Mouse (Mus musculus) large intestine, adult 2 months (tissue): ENCODE results near the gene Cdhr4. TPM values are rescaled to one million over a fixed set of nuclear protein-coding genes. Genes with fewer than 3 reads are reported as not detected.

Experiments used
- DNase-seq: peaks from one replicate; pipeline ENCODE4 v3.0.0-alpha.2; 2012; ENCODE audit warnings: low read depth, low spot score
- WGBS: fragments of 180-500 bp; shearing (Covaris S2); methylation state at CpG from one replicate; pipeline ENCODE4 v1.1.7; 2018; 5-methylcytosine and 5-hydroxymethylcytosine counted together
- polyA plus RNA-seq: library from polyadenylated mRNA; depleted of rRNA; stranded (reverse); fragments of >200 nt; gene quantifications from 2 replicates; pipeline ENCODE4 v1.2.3, GENCODE M21; 2012; rRNA removed

The Cdhr4 gene
- polyA plus RNA-seq: 1.0 and 1.7 TPM in 2 replicates

- WGBS: 73% methylated on average over 2 of the region's 2 CpGs
- no peak for DNase-seq
These were observed at the start of gene Cdhr4 for GRCm38 (mm10) chr9:107992197-107992596. Gene Cdhr4, plus strand, starts transcription at chr9:107992497.

- DNase-seq: no peak
- WGBS: 80% methylated on average over 31 of the region's 31 CpGs
These were observed 44.8 kb upstream of the Cdhr4 start for GRCm38 (mm10) chr9:107947241-107948194.

GRCm38 (mm10) chr9:107949184-107949921 is 42.9 kb upstream of the Cdhr4 start:
- 74% methylated on average over 13 of the region's 13 CpGs for WGBS

GRCm38 (mm10) chr9:107949922-107950235 is 42.4 kb upstream of the Cdhr4 start, which contains the start of gene Traip:
Gene Traip, plus strand, starts transcription at chr9:107950136.
- no peak for DNase-seq
- 88% methylated on average over 10 of the region's 10 CpGs for WGBS

More at GRCm38 (mm10) chr9:107949184-107949921, 42.9 kb upstream of the Cdhr4 start:
- no peak for DNase-seq

- WGBS: 12% methylated on average over 45 of the region's 45 CpGs
- peak; percentile 66 for DNase-seq
These were observed 41.6 kb upstream of the Cdhr4 start for GRCm38 (mm10) chr9:107950460-107951355.

- WGBS: 70% methylated on average over 6 of the region's 6 CpGs
- no peak for DNase-seq
These were observed 36.5 kb upstream of the Cdhr4 start for GRCm38 (mm10) chr9:107955613-107956289.

- WGBS: 65% methylated on average over 6 of the region's 6 CpGs
- DNase-seq: no peak
These were observed 35.2 kb upstream of the Cdhr4 start for GRCm38 (mm10) chr9:107957141-107957540.

GRCm38 (mm10) chr9:107959896-107960295 is 32.4 kb upstream of the Cdhr4 start:
- DNase-seq: no peak
- 75% methylated on average over 6 of the region's 6 CpGs for WGBS

- 82% methylated on average over 4 of the region's 4 CpGs for WGBS
- DNase-seq: no peak
These were observed 31.4 kb upstream of the Cdhr4 start for GRCm38 (mm10) chr9:107960928-107961327.

- WGBS: 90% methylated on average over 10 of the region's 10 CpGs
- no peak for DNase-seq
These were observed 30.9 kb upstream of the Cdhr4 start for GRCm38 (mm10) chr9:107961351-107961762.

- WGBS: 61% methylated on average over 5 of the region's 5 CpGs
- no peak for DNase-seq
These were observed 30.4 kb upstream of the Cdhr4 start for GRCm38 (mm10) chr9:107961881-107962280.

GRCm38 (mm10) chr9:107962916-107963315 is 29.4 kb upstream of the Cdhr4 start:
- no peak for DNase-seq
- 97% methylated on average over 9 of the region's 9 CpGs for WGBS

- WGBS: 17% methylated on average over 5 of the region's 5 CpGs
- peak; percentile 69 for DNase-seq
These were observed 28.6 kb upstream of the Cdhr4 start for GRCm38 (mm10) chr9:107963700-107964099.

GRCm38 (mm10) chr9:107964681-107965080 is 27.6 kb upstream of the Cdhr4 start:
- WGBS: 89% methylated on average over 9 of the region's 9 CpGs
- DNase-seq: no peak

- WGBS: 85% methylated on average over 10 of the region's 10 CpGs
These were observed 25.6 kb upstream of the Cdhr4 start for GRCm38 (mm10) chr9:107966676-107967075.

GRCm38 (mm10) chr9:107967437-107967836 is 24.9 kb upstream of the Cdhr4 start:
- 84% methylated on average over 6 of the region's 6 CpGs for WGBS
- no peak for DNase-seq

More at GRCm38 (mm10) chr9:107966676-107967075, 25.6 kb upstream of the Cdhr4 start:
- DNase-seq: no peak

- 90% methylated on average over 7 of the region's 7 CpGs for WGBS
- no peak for DNase-seq
These were observed 23.8 kb upstream of the Cdhr4 start for GRCm38 (mm10) chr9:107968531-107968930.

- WGBS: 82% methylated on average over 5 of the region's 5 CpGs
- no peak for DNase-seq
These were observed 22.0 kb upstream of the Cdhr4 start for GRCm38 (mm10) chr9:107970311-107970710.
